Mouse (Mus musculus): ENCODE measurements at regions not wholly inside any gene's neighbourhood (a gene's known extent, or its start where the extent isn't known, plus 50 kb on each side); places are given as distances from the start of the nearest gene placed in this dataset.

GRCm38 (mm10) chr8:87308311-87308710 lies 164.1 kb downstream of the Cbln1 start:
- Histone ChIP-seq H3K27me3 (ENCODE audit: control insufficient read depth, insufficient read depth, low read length) (no peaks in the 10 kb centered on the region), H3K4me3 (replicated peaks; ENCODE audit: low read length) (no peak overlapping the region), H3K9ac (ENCODE audit: low read depth, low read length, severe bottlenecking) (no peak overlapping the region), H3K4me1 (ENCODE audit: control insufficient read depth, insufficient read depth, low read length) (no peaks in the 10 kb centered on the region), H3K9me3 (ENCODE audit: control insufficient read depth, low read length) (no peaks in the 10 kb centered on the region), H3K36me3 (ENCODE audit: control insufficient read depth, insufficient read depth, low read length) (no peaks in the 10 kb centered on the region), H3K4me2 (replicated peaks; ENCODE audit: low read depth, low read length, severe bottlenecking) (no peak overlapping the region), H3K27ac (replicated peaks; ENCODE audit: low read depth, low read length) (no peak overlapping the region)
- no peak for DNase-seq (ENCODE audit: low spot score)
- 70% methylated on average over 3 of the region's 3 CpGs for WGBS
- TF ChIP-seq POLR2A (IDR thresholded peaks at IDR 0.05; ENCODE audit: borderline replicate concordance, extremely low read depth, insufficient read depth, insufficient read length), result no peak
- ATAC-seq (ENCODE audit: low FRiP score, low read depth), result no peak

- Histone ChIP-seq H3K4me3 (replicated peaks; ENCODE audit: low read length) (no peak overlapping the region), H3K9me3 (ENCODE audit: control insufficient read depth, low read length) (no peaks in the 10 kb centered on the region), H3K9ac (ENCODE audit: low read depth, low read length, severe bottlenecking) (no peak overlapping the region), H3K27ac (replicated peaks; ENCODE audit: low read depth, low read length) (no peak overlapping the region), H3K27me3 (ENCODE audit: control insufficient read depth, insufficient read depth, low read length) (no peaks in the 10 kb centered on the region), H3K36me3 (ENCODE audit: control insufficient read depth, insufficient read depth, low read length) (no peaks in the 10 kb centered on the region), H3K4me2 (replicated peaks; ENCODE audit: low read depth, low read length, severe bottlenecking) (no peak overlapping the region), H3K4me1 (ENCODE audit: control insufficient read depth, insufficient read depth, low read length) (no peaks in the 10 kb centered on the region)
- TF ChIP-seq POLR2A (IDR thresholded peaks at IDR 0.05; ENCODE audit: borderline replicate concordance, extremely low read depth, insufficient read depth, insufficient read length), result no peak
- no peak for DNase-seq (ENCODE audit: low spot score)
- 80% methylated on average over 6 of the region's 6 CpGs for WGBS
- no peak for ATAC-seq (ENCODE audit: low FRiP score, low read depth)
Measured at GRCm38 (mm10) chr8:87305001-87305400, 167.4 kb downstream of the Cbln1 start.

DNA sequence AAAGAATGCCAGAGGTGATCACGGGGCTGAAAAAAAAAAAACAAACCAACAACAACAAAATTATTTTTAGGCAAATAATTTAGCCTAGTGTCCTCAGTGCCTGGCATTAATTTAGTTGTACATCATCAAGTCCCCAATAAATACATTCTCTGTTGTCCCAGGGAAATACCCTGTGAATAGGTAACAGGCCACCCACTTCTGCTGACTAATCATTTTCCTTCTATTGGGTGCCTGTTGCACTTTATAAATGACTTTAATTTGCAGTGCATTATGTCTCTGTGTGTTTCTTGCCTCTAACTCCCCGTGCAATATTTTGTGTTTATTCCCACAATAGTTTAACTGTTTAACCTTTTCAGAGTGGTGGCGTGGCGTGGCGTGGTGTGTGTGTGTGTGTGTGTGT lies 168.9 kb downstream of the Cbln1 start:
- Histone ChIP-seq H3K27ac (replicated peaks; ENCODE audit: low read depth, low read length) (no peak overlapping the region), H3K4me1 (ENCODE audit: control insufficient read depth, insufficient read depth, low read length) (no peaks in the 10 kb centered on the region), H3K4me2 (replicated peaks; ENCODE audit: low read depth, low read length, severe bottlenecking) (no peak overlapping the region), H3K27me3 (ENCODE audit: control insufficient read depth, insufficient read depth, low read length) (no peaks in the 10 kb centered on the region), H3K9me3 (ENCODE audit: control insufficient read depth, low read length) (no peaks in the 10 kb centered on the region), H3K36me3 (ENCODE audit: control insufficient read depth, insufficient read depth, low read length) (no peaks in the 10 kb centered on the region), H3K9ac (ENCODE audit: low read depth, low read length, severe bottlenecking) (no peak overlapping the region), H3K4me3 (replicated peaks; ENCODE audit: low read length) (no peak overlapping the region)
- TF ChIP-seq POLR2A (IDR thresholded peaks at IDR 0.05; ENCODE audit: borderline replicate concordance, extremely low read depth, insufficient read depth, insufficient read length), result no peak
- ATAC-seq (ENCODE audit: low FRiP score, low read depth), result no peak
- DNase-seq (ENCODE audit: low spot score), result no peak
- 77% methylated on average over 5 of the region's 5 CpGs for WGBS

- Histone ChIP-seq H3K27ac (replicated peaks; ENCODE audit: low read depth, low read length) (no peak overlapping the region), H3K9me3 (ENCODE audit: control insufficient read depth, low read length) (no peaks in the 10 kb centered on the region), H3K36me3 (ENCODE audit: control insufficient read depth, insufficient read depth, low read length) (no peaks in the 10 kb centered on the region), H3K4me3 (replicated peaks; ENCODE audit: low read length) (no peak overlapping the region), H3K4me2 (replicated peaks; ENCODE audit: low read depth, low read length, severe bottlenecking) (no peak overlapping the region), H3K27me3 (ENCODE audit: control insufficient read depth, insufficient read depth, low read length) (no peaks in the 10 kb centered on the region), H3K9ac (ENCODE audit: low read depth, low read length, severe bottlenecking) (no peak overlapping the region), H3K4me1 (ENCODE audit: control insufficient read depth, insufficient read depth, low read length) (no peaks in the 10 kb centered on the region)
- 87% methylated on average over 6 of the region's 6 CpGs for WGBS
- DNase-seq (ENCODE audit: low spot score) (no peak), ATAC-seq (ENCODE audit: low FRiP score, low read depth) (no peak)
- TF ChIP-seq POLR2A (IDR thresholded peaks at IDR 0.05; ENCODE audit: borderline replicate concordance, extremely low read depth, insufficient read depth, insufficient read length), result no peak
Measured at GRCm38 (mm10) chr8:87297761-87298160, 174.6 kb downstream of the Cbln1 start.

DNA sequence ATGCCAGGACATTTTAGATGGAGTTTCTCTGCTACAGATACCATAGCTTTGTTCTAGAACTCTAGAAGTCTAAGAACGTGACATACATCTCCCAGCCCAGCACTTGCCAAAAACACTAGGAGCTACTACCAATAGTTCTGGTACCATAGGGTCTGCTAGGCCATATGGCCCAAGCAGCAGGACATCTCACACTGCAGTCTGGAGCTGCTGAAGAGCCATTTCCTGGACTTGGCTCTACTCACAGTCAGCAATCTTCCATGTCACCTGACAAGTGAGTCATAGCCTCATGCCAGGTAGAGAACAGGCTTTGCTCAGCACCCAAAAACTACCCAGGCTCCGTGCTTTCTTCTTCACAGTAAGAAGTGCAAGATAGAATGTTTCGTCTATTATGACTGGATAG lies 175.1 kb downstream of the Cbln1 start:
- no peak for ATAC-seq (ENCODE audit: low FRiP score, low read depth)
- no peak overlapping the region for H3K9ac ChIP-seq (ENCODE audit: low read depth, low read length, severe bottlenecking)

GRCm38 (mm10) chr8:87286059-87286458 lies 186.3 kb downstream of the Cbln1 start:
- no peaks in the 10 kb centered on the region for H3K9me3 ChIP-seq (ENCODE audit: control insufficient read depth, low read length)
- H3K9ac ChIP-seq (ENCODE audit: low read depth, low read length, severe bottlenecking), result no peak overlapping the region
- H3K4me3 ChIP-seq (replicated peaks; ENCODE audit: low read length), result no peak overlapping the region
- H3K36me3 ChIP-seq (ENCODE audit: control insufficient read depth, insufficient read depth, low read length), result no peaks in the 10 kb centered on the region
- ATAC-seq (ENCODE audit: low FRiP score, low read depth) (no peak), DNase-seq (ENCODE audit: low spot score) (no peak)
- no peak overlapping the region for H3K27ac ChIP-seq (replicated peaks; ENCODE audit: low read depth, low read length)
- 76% methylated on average over 8 of the region's 8 CpGs for WGBS
- no peak overlapping the region for H3K4me2 ChIP-seq (replicated peaks; ENCODE audit: low read depth, low read length, severe bottlenecking)
- no peak for TF ChIP-seq POLR2A (IDR thresholded peaks at IDR 0.05; ENCODE audit: borderline replicate concordance, extremely low read depth, insufficient read depth, insufficient read length)
- H3K27me3 ChIP-seq (ENCODE audit: control insufficient read depth, insufficient read depth, low read length), result no peaks in the 10 kb centered on the region
- no peaks in the 10 kb centered on the region for H3K4me1 ChIP-seq (ENCODE audit: control insufficient read depth, insufficient read depth, low read length)

More for the DNA sequence above, 175.1 kb downstream of the Cbln1 start:
- H3K27ac ChIP-seq (replicated peaks; ENCODE audit: low read depth, low read length), result no peak overlapping the region
- no peaks in the 10 kb centered on the region for H3K36me3 ChIP-seq (ENCODE audit: control insufficient read depth, insufficient read depth, low read length)
- H3K27me3 ChIP-seq (ENCODE audit: control insufficient read depth, insufficient read depth, low read length), result no peaks in the 10 kb centered on the region
- no peak for DNase-seq (ENCODE audit: low spot score)
- WGBS, result 92% methylated on average over 3 of the region's 3 CpGs
- H3K4me3 ChIP-seq (replicated peaks; ENCODE audit: low read length), result no peak overlapping the region
- no peaks in the 10 kb centered on the region for H3K9me3 ChIP-seq (ENCODE audit: control insufficient read depth, low read length)
- H3K4me2 ChIP-seq (replicated peaks; ENCODE audit: low read depth, low read length, severe bottlenecking), result no peak overlapping the region
- TF ChIP-seq POLR2A (IDR thresholded peaks at IDR 0.05; ENCODE audit: borderline replicate concordance, extremely low read depth, insufficient read depth, insufficient read length), result no peak
- H3K4me1 ChIP-seq (ENCODE audit: control insufficient read depth, insufficient read depth, low read length), result no peaks in the 10 kb centered on the region
